Mouse (Mus musculus): ENCODE data around the gene Prep. TPM values are rescaled to one million over a fixed set of nuclear protein-coding genes. Genes with fewer than 3 reads are reported as not detected.

Gene Prep
- polyA plus RNA-seq, 1 experiment from 2014 or later: 18.7 TPM

- Histone ChIP-seq H3K4me2 (replicated peaks; ENCODE audit: low read depth, low read length) (no peak overlapping the region), H3K9me3 (ENCODE audit: control insufficient read depth, low read depth, low read length) (no peaks in the 10 kb centered on the region), H3K27me3 (ENCODE audit: control insufficient read depth, insufficient read depth, low read length) (no peaks in the 10 kb centered on the region), H3K4me3 (ENCODE audit: low read depth, low read length) (no peak overlapping the region), H3K27ac (ENCODE audit: low read length) (no peak overlapping the region), H3K4me1 (ENCODE audit: control insufficient read depth, insufficient read depth, low read length) (no peaks in the 10 kb centered on the region), H3K9ac (replicated peaks; ENCODE audit: low read depth, low read length) (no peak overlapping the region), H3K36me3 (ENCODE audit: control insufficient read depth, insufficient read depth, low read length) (no peaks in the 10 kb centered on the region)
- no peak for ATAC-seq (ENCODE audit: insufficient number of reproducible peaks, insufficient read depth, low FRiP score, low read depth)
- WGBS: 88% methylated on average over 2 of the region's 2 CpGs
Measured at GRCm38 (mm10) chr10:45185457-45185856, 118.5 kb downstream of the Prep start.

GRCm38 (mm10) chr10:45193330-45194310 is 126.6 kb downstream of the Prep start:
- Histone ChIP-seq H3K9ac (replicated peaks; ENCODE audit: low read depth, low read length) (no peak overlapping the region), H3K36me3 (ENCODE audit: control insufficient read depth, insufficient read depth, low read length) (no peaks in the 10 kb centered on the region), H3K27me3 (ENCODE audit: control insufficient read depth, insufficient read depth, low read length) (no peaks in the 10 kb centered on the region), H3K27ac (ENCODE audit: low read length) (no peak overlapping the region), H3K4me3 (ENCODE audit: low read depth, low read length) (no peak overlapping the region), H3K9me3 (ENCODE audit: control insufficient read depth, low read depth, low read length) (no peaks in the 10 kb centered on the region), H3K4me1 (ENCODE audit: control insufficient read depth, insufficient read depth, low read length) (no peaks in the 10 kb centered on the region), H3K4me2 (replicated peaks; ENCODE audit: low read depth, low read length) (no peak overlapping the region)
- no peak for ATAC-seq (ENCODE audit: insufficient number of reproducible peaks, insufficient read depth, low FRiP score, low read depth)
- WGBS: 43% methylated on average over 14 of the region's 14 CpGs

- no peaks in the 10 kb centered on the region for H3K9me3 ChIP-seq (ENCODE audit: control insufficient read depth, low read depth, low read length)
- 84% methylated on average over 5 of the region's 5 CpGs for WGBS
- no peaks in the 10 kb centered on the region for H3K27me3 ChIP-seq (ENCODE audit: control insufficient read depth, insufficient read depth, low read length)
- no peak overlapping the region for H3K27ac ChIP-seq (ENCODE audit: low read length)
- ATAC-seq (ENCODE audit: insufficient number of reproducible peaks, insufficient read depth, low FRiP score, low read depth): no peak
- H3K4me2 ChIP-seq (replicated peaks; ENCODE audit: low read depth, low read length): no peak overlapping the region
- H3K4me3 ChIP-seq (ENCODE audit: low read depth, low read length): no peak overlapping the region
- no peaks in the 10 kb centered on the region for H3K4me1 ChIP-seq (ENCODE audit: control insufficient read depth, insufficient read depth, low read length)
- no peak overlapping the region for H3K9ac ChIP-seq (replicated peaks; ENCODE audit: low read depth, low read length)
- H3K36me3 ChIP-seq (ENCODE audit: control insufficient read depth, insufficient read depth, low read length): no peaks in the 10 kb centered on the region
Measured at GRCm38 (mm10) chr10:45194531-45194930, 127.5 kb downstream of the Prep start.

GRCm38 (mm10) chr10:45204582-45204981 is 137.6 kb downstream of the Prep start:
- WGBS: 46% methylated on average over 1 of the region's 1 CpGs
- Histone ChIP-seq H3K36me3 (ENCODE audit: control insufficient read depth, insufficient read depth, low read length) (no peaks in the 10 kb centered on the region), H3K27ac (ENCODE audit: low read length) (no peak overlapping the region), H3K27me3 (ENCODE audit: control insufficient read depth, insufficient read depth, low read length) (no peaks in the 10 kb centered on the region), H3K4me3 (ENCODE audit: low read depth, low read length) (no peak overlapping the region), H3K9ac (replicated peaks; ENCODE audit: low read depth, low read length) (no peak overlapping the region), H3K4me1 (ENCODE audit: control insufficient read depth, insufficient read depth, low read length) (no peaks in the 10 kb centered on the region), H3K4me2 (replicated peaks; ENCODE audit: low read depth, low read length) (no peak overlapping the region), H3K9me3 (ENCODE audit: control insufficient read depth, low read depth, low read length) (no peaks in the 10 kb centered on the region; the same call in 1 of the 2 replicates)
- no peak for ATAC-seq (ENCODE audit: insufficient number of reproducible peaks, insufficient read depth, low FRiP score, low read depth)

- H3K4me1 ChIP-seq (ENCODE audit: control insufficient read depth, insufficient read depth, low read length): no peaks in the 10 kb centered on the region
- H3K9me3 ChIP-seq (ENCODE audit: control insufficient read depth, low read depth, low read length): no peaks in the 10 kb centered on the region; the same call in 1 of the 2 replicates
- H3K9ac ChIP-seq (replicated peaks; ENCODE audit: low read depth, low read length): no peak overlapping the region
- H3K36me3 ChIP-seq (ENCODE audit: control insufficient read depth, insufficient read depth, low read length): no peaks in the 10 kb centered on the region
- no peak overlapping the region for H3K4me2 ChIP-seq (replicated peaks; ENCODE audit: low read depth, low read length)
- no peak for ATAC-seq (ENCODE audit: insufficient number of reproducible peaks, insufficient read depth, low FRiP score, low read depth)
- no peak overlapping the region for H3K4me3 ChIP-seq (ENCODE audit: low read depth, low read length)
- no peaks in the 10 kb centered on the region for H3K27me3 ChIP-seq (ENCODE audit: control insufficient read depth, insufficient read depth, low read length)
- no peak overlapping the region for H3K27ac ChIP-seq (ENCODE audit: low read length)
Measured at GRCm38 (mm10) chr10:45210201-45210600, 143.2 kb downstream of the Prep start.

DNA sequence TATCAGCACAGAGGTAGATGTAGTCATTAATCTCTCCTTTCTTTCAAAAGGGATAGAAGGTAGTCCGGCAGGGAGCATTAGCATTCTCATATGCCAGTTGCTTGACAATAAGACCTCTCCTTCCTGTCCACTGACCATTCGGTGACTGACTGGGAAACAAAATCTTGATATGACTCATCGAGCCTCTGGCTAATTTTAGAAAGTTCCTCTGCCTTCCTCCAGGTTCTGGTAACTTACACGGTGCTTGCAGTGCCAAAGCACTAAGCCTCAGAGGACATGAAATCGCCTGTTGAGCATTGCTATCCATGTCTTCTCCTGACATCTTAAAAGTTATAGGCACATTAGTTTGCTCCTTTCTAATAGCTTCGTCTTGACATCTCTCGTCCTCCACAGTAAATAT is 149.7 kb downstream of the Prep start:
- no peak overlapping the region for H3K27ac ChIP-seq (ENCODE audit: low read length)
- H3K4me3 ChIP-seq (ENCODE audit: low read depth, low read length): no peak overlapping the region
- no peak for ATAC-seq (ENCODE audit: insufficient number of reproducible peaks, insufficient read depth, low FRiP score, low read depth)
- H3K9ac ChIP-seq (replicated peaks; ENCODE audit: low read depth, low read length): no peak overlapping the region
- H3K4me1 ChIP-seq (ENCODE audit: control insufficient read depth, insufficient read depth, low read length): no peaks in the 10 kb centered on the region
- no peak overlapping the region for H3K4me2 ChIP-seq (replicated peaks; ENCODE audit: low read depth, low read length)
- WGBS: 70% methylated on average over 7 of the region's 7 CpGs
- no peaks in the 10 kb centered on the region for H3K27me3 ChIP-seq (ENCODE audit: control insufficient read depth, insufficient read depth, low read length)
- no peaks in the 10 kb centered on the region for H3K36me3 ChIP-seq (ENCODE audit: control insufficient read depth, insufficient read depth, low read length)
- no peaks in the 10 kb centered on the region for H3K9me3 ChIP-seq (ENCODE audit: control insufficient read depth, low read depth, low read length)

Small RNAs within 50 kb of the gene (microRNA-seq; reads per million reads assigned to microRNA genes)
- not detected for gene Gm23766

Other genes starting within 250 kb of the Prep start
- gene Popdc3, start 110.9 kb downstream of the Prep start, polyA plus RNA-seq (2014; fragmentation: Nextera tagmentation; extraction: Ambion mirVana): 0.58 and 0.90 TPM in 2 replicates